In genomic region chr13:81640881-81641280, GRCm38 (mm10) we compare ENCODE assay signal across 14 mouse cellular contexts. TPM values are rescaled to one million over a fixed set of nuclear protein-coding genes. Genes with fewer than 3 reads are reported as not detected.
DNase-seq lines count a peak whose midpoint lies in the region; ATAC-seq and TF ChIP-seq lines count a peak whose summit lies in the region.
"Had no signal": no experiment of that assay in that cellular context is flagged by ENCODE, and none has a peak within 500 bp of the region (broad histone marks: within the 10 kb centered on the region; RNA-seq: fewer than 3 reads in every experiment).

No protein-coding gene starts in this region.

- peak; percentile 18 for DNase-seq in embryo, embryonic 10 days (ENCODE audit: low spot score)
- no peak for DNase-seq in embryo, embryonic 11 days
- peak; percentile 26 for DNase-seq in MN1 (ENCODE audit: low spot score)
- peak; percentile 51 for DNase-seq in forebrain, embryonic 14.5 days (ENCODE audit: low spot score)
- DNase-seq in layer of hippocampus, adult 2 months (ENCODE audit: low spot score in 2 of 2): no peak
- DNase-seq in gastrocnemius, postnatal 4 days (ENCODE audit: low spot score in 2 of 2): no peak
- DNase-seq: cerebellum, postnatal 36 days; heart, adult 2 months; spleen, adult 18-20 months; thymus, adult 18-20 months had no signal

- WGBS in forebrain, embryonic 14.5 days: 28% methylated on average over 6 of the region's 6 CpGs
- 42% methylated on average over 6 of the region's 6 CpGs for WGBS in midbrain, embryonic 15.5 days
- 62% methylated on average over 6 of the region's 6 CpGs for WGBS in liver, embryonic 12.5 days (ENCODE audit: insufficient replicate concordance)

- H3K27me3 ChIP-seq in forebrain, embryonic 14.5 days (replicated peaks; ENCODE audit: control insufficient read depth, insufficient read depth, low read length): no peaks in the 10 kb centered on the region
- H3K27me3 ChIP-seq in midbrain, embryonic 15.5 days (replicated peaks): no peaks in the 10 kb centered on the region
- H3K27me3 ChIP-seq in liver, embryonic 12.5 days (replicated peaks): peaks cover 13% of the 10 kb centered on the region
- H3K27me3 ChIP-seq: limb, embryonic 15.5 days had no signal

- H3K9me3 ChIP-seq in forebrain, embryonic 14.5 days (replicated peaks; ENCODE audit: control insufficient read depth, low read length): no peaks in the 10 kb centered on the region
- no peaks in the 10 kb centered on the region for H3K9me3 ChIP-seq in midbrain, embryonic 15.5 days
- H3K9me3 ChIP-seq in liver, embryonic 12.5 days (replicated peaks): no peaks in the 10 kb centered on the region
- H3K9me3 ChIP-seq: limb, embryonic 15.5 days had no signal

- H3K4me3 ChIP-seq in forebrain, embryonic 14.5 days (ENCODE audit: low read depth, low read length): no peak overlapping the region
- no peak overlapping the region for H3K4me3 ChIP-seq in midbrain, embryonic 15.5 days
- no peak overlapping the region for H3K4me3 ChIP-seq in liver, embryonic 12.5 days
- H3K4me3 ChIP-seq in layer of hippocampus, adult 2 months: no peak overlapping the region
- H3K4me3 ChIP-seq: heart, adult 2 months; limb, embryonic 15.5 days had no signal

- no peaks in the 10 kb centered on the region for H3K36me3 ChIP-seq in forebrain, embryonic 14.5 days (ENCODE audit: control insufficient read depth, insufficient read depth, low read length)
- no peaks in the 10 kb centered on the region for H3K36me3 ChIP-seq in midbrain, embryonic 15.5 days (replicated peaks)
- H3K36me3 ChIP-seq in liver, embryonic 12.5 days: no peaks in the 10 kb centered on the region
- H3K36me3 ChIP-seq: limb, embryonic 15.5 days had no signal

- peak overlapping the region; percentile 42; the same call in 1 of the 2 replicates for H3K4me2 ChIP-seq in forebrain, embryonic 14.5 days (ENCODE audit: low read length)
- H3K4me2 ChIP-seq in midbrain, embryonic 15.5 days: 0 out of 2 replicates have a peak overlapping the region, but pooled peaks have one; percentile 50
- no peak overlapping the region for H3K4me2 ChIP-seq in liver, embryonic 12.5 days
- H3K4me2 ChIP-seq: limb, embryonic 15.5 days had no signal

- TF ChIP-seq CTCF in layer of hippocampus, adult 2 months (conservative IDR thresholded peaks at IDR 0.05): no peak

- peaks cover 13% of the 10 kb centered on the region; the same call in 1 of the 2 replicates for H3K4me1 ChIP-seq in forebrain, embryonic 14.5 days (ENCODE audit: control insufficient read depth, insufficient read depth, low read length)
- H3K4me1 ChIP-seq in midbrain, embryonic 15.5 days: peaks cover 12% of the 10 kb centered on the region; the same call in 1 of the 2 replicates
- H3K4me1 ChIP-seq in liver, embryonic 12.5 days: peaks cover 45% of the 10 kb centered on the region
- H3K4me1 ChIP-seq: limb, embryonic 15.5 days had no signal

- peak overlapping the region; percentile 68 for H3K27ac ChIP-seq in forebrain, embryonic 14.5 days (ENCODE audit: low read depth, low read length)
- H3K27ac ChIP-seq in midbrain, embryonic 15.5 days: 0 out of 2 replicates have a peak overlapping the region, but pooled peaks have one; percentile 60
- H3K27ac ChIP-seq in liver, embryonic 12.5 days: no peak overlapping the region
- no peak overlapping the region for H3K27ac ChIP-seq in layer of hippocampus, adult 2 months
- H3K27ac ChIP-seq: heart, adult 2 months; limb, embryonic 15.5 days had no signal

- ATAC-seq in forebrain, embryonic 14.5 days: peak; percentile 42
- ATAC-seq in midbrain, embryonic 15.5 days (replicated peaks): 0 out of 2 replicates have a peak, but pooled peaks have one; percentile 19
- no peak for ATAC-seq in liver, embryonic 12.5 days

- no peak overlapping the region for H3K9ac ChIP-seq in forebrain, embryonic 14.5 days (ENCODE audit: low read length)
- no peak overlapping the region; the same call in 1 of the 2 replicates for H3K9ac ChIP-seq in midbrain, embryonic 15.5 days
- no peak overlapping the region for H3K9ac ChIP-seq in liver, embryonic 12.5 days
- H3K9ac ChIP-seq: limb, embryonic 15.5 days had no signal

RNA-seq across cellular contexts. Expression of gene Adgrv1, which starts 7.9 kb away (rescaled TPM):
- 14.7 and 14.8 TPM in 2 replicates for polyA plus RNA-seq in forebrain, embryonic 14.5 days (2014; fragmentation: Nextera tagmentation; extraction: Ambion mirVana)
- polyA plus RNA-seq in midbrain, embryonic 15.5 days (2015; fragmentation: Nextera tagmentation; extraction: Ambion mirVana): 9.5 and 9.7 TPM in 2 replicates
- 0.30 and 0.31 TPM in 2 replicates for polyA plus RNA-seq in liver, embryonic 12.5 days (2016; fragmentation: Nextera tagmentation; extraction: Ambion mirVana)
- total RNA-seq in layer of hippocampus, adult 2 months (2021): 1 to 10 TPM; 2.4 to 3.0 TPM
- under 1 TPM; 0.29 to 0.32 TPM for total RNA-seq in gastrocnemius, postnatal 4 days (2021)
- total RNA-seq: hematopoietic stem cell, adult 5-6 weeks had no signal

RNA-seq across cellular contexts. Expression of gene Lysmd3, which starts 16.6 kb away (rescaled TPM):
- 25.2 and 28.8 TPM in 2 replicates for polyA plus RNA-seq in forebrain, embryonic 14.5 days (2014; fragmentation: Nextera tagmentation; extraction: Ambion mirVana)
- 17.5 and 17.9 TPM in 2 replicates for polyA plus RNA-seq in midbrain, embryonic 15.5 days (2015; fragmentation: Nextera tagmentation; extraction: Ambion mirVana)
- polyA plus RNA-seq in liver, embryonic 12.5 days (2016; fragmentation: Nextera tagmentation; extraction: Ambion mirVana): 17.7 and 19.5 TPM in 2 replicates
- 10 to 100 TPM; 12.5 to 13.1 TPM for total RNA-seq in layer of hippocampus, adult 2 months (2021)
- total RNA-seq in gastrocnemius, postnatal 4 days (2021): 10 to 100 TPM; 17.6 to 17.9 TPM

Comparison
In these comparisons a context has a peak if more than half of its experiments do, and no peak if none do; other contexts are left out.
1. DNase-seq: peak in embryo, embryonic 10 days (single experiment), MN1 (single experiment) and forebrain, embryonic 14.5 days (single experiment); none in embryo, embryonic 11 days (single experiment), layer of hippocampus, adult 2 months (0 of 2) and gastrocnemius, postnatal 4 days (0 of 2).
2. H3K27ac ChIP-seq: peak in forebrain, embryonic 14.5 days (single experiment) and midbrain, embryonic 15.5 days (single experiment); none in liver, embryonic 12.5 days (single experiment) and layer of hippocampus, adult 2 months (single experiment).